Mouse (Mus musculus) retina, embryonic 14.5 days (tissue): Measurements from ENCODE around the gene Gm28042.

Source experiments
- DNase-seq: peaks from one replicate; pipeline ENCODE4 v3.0.0-alpha.2; 2015; ENCODE audit warnings: low spot score

Gm28042 gene

GRCm38 (mm10) chr2:120012924-120013323 lies 14.4 kb upstream of the Gm28042 start:
- DNase-seq: no peak

GRCm38 (mm10) chr2:120013831-120014486 lies 13.3 kb upstream of the Gm28042 start:
- no peak for DNase-seq

- DNase-seq: no peak
These were observed 11.4 kb upstream of the Gm28042 start for GRCm38 (mm10) chr2:120015882-120016281.

GRCm38 (mm10) chr2:120017599-120017998 lies 9.7 kb upstream of the Gm28042 start:
- DNase-seq: no peak

- no peak for DNase-seq
These were observed 3.0 kb upstream of the Gm28042 start for GRCm38 (mm10) chr2:120024337-120024736.

- DNase-seq: peak; percentile 22
These were observed 648 bp downstream of the Gm28042 start for GRCm38 (mm10) chr2:120027950-120028331.

DNA sequence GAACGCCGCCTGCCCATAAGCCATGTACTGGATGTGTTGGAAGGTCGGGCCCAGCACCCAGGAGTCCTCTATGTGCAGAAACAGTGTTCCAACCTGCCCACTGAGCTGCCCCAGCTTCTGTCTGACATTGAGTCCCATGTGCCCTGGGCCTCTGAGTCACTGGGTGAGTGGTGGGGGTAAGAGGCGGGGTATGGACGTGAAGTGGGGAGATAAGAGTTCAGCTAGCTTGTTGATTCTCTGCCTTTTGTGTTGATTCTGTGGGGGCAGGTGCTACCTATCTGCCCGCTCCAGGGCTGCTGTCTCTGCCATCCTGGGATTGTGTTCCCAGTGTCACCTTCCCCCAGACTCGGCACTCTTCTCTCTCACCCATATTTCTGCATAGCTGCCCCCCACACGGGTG lies 3.1 kb downstream of the Gm28042 start:
- DNase-seq: no peak

DNA sequence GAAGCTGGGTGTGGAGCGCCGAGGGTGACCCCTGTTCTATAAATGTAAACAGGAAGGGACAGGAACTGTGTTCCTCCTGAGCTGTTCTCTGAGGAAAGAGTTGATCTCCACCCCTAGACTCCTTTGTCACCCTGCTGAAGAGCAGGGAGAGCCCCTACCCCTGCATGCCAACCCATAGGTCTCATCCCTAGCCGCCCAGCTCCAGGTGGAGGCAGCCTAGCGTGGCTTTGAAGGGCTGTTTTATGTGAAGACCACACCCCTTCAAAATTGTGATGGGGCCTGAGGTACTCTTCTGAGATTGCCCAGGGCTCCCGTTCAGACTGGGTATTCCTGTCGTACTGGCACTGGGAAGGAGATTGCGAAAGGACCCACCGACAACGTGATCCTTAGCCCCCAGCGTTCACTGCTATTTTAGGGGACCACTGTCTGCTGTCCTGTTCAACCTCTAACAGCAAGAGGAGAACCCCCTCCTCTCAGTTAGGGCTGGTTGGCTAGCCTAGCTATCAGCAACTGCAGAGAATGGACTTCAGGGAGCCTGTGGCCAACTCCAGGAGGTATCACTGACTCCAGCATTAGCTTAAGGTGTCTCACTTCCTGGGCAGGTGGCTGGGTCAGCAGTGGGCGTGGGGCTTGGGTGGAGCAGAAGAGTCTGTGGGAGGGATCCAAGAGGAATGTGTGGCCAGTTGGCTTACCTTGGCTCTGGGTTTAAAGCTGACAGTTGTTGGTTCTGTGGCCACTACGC lies 5.6 kb downstream of the Gm28042 start, which contains the start of gene Pla2g4b:
Gene Pla2g4b, plus strand, starts transcription at position 692 of the 742 bp plus-strand sequence.
- DNase-seq: no peak

- DNase-seq: no peak
These were observed 6.4 kb downstream of the Gm28042 start for GRCm38 (mm10) chr2:120033726-120034125.

GRCm38 (mm10) chr2:120037744-120038143 lies 10.5 kb downstream of the Gm28042 start:
- DNase-seq: no peak

DNA sequence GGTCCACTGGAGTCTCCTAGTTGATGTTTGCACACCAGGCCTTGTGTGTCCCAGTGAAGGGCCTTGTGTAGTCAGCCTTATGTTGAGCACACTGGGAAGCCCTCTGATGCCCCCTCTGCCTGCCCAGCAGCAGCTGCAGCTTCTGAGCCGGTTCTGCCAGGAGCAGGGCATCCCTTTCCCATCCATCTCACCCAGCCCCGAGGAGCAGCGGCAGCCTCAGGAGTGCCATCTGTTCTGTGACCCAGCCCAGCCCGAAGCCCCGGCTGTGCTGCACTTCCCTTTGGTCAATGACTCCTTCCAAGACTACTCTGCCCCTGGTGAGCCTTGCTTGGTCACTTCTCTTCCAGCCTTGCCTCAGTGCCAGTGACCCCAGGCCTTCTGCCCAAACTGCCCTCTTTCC lies 13.7 kb downstream of the Gm28042 start:
- DNase-seq: no peak

GRCm38 (mm10) chr2:120044101-120044603 lies 16.9 kb downstream of the Gm28042 start:
- DNase-seq: no peak

DNA sequence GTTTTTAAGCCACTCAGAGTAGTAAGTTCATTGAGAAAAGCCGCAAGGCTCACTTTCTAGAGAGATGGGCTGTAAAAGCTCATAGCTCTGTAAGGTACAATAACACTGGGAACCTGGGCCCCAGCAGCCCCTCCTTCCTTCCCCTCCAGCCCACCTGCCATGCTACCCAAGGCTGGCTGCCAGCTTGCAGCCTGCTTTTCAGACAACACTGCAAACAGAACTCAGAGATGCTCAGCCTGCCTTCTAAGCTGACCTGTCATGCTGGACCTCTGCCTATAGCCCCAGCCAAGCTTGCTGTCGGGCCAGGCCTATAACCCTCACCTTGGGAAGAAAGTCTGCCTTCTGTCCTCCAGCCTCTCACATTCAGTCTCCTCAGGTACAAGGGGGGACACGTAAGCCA lies 17.4 kb downstream of the Gm28042 start:
- no peak for DNase-seq

- DNase-seq: no peak
These were observed 19.4 kb downstream of the Gm28042 start for GRCm38 (mm10) chr2:120046486-120047310.

- no peak for DNase-seq
These were observed 20.9 kb downstream of the Gm28042 start for GRCm38 (mm10) chr2:120048173-120048572.

- peak; percentile 63 for DNase-seq
These were observed 22.5 kb downstream of the Gm28042 start for GRCm38 (mm10) chr2:120049632-120050274.

DNA sequence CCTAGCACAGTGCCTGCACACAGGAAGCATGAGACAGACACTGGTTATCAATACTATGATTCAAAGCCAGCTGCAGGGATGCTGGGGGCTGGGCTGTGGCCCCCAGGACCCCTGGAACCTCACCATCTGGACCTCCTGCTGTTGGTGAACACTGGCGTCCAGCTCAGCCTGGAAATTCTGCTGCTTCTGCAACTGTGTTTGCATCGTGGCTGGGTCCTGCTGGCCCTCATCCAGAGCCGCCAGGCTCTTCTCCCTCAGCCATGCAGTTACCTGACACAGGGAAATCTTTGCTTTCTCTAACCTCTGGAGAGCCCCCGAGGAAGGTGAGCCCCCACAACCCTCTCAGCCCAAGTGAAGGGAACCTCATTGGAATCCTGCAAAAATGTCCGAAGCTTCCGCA lies 24.1 kb downstream of the Gm28042 start:
- DNase-seq: no peak

DNA sequence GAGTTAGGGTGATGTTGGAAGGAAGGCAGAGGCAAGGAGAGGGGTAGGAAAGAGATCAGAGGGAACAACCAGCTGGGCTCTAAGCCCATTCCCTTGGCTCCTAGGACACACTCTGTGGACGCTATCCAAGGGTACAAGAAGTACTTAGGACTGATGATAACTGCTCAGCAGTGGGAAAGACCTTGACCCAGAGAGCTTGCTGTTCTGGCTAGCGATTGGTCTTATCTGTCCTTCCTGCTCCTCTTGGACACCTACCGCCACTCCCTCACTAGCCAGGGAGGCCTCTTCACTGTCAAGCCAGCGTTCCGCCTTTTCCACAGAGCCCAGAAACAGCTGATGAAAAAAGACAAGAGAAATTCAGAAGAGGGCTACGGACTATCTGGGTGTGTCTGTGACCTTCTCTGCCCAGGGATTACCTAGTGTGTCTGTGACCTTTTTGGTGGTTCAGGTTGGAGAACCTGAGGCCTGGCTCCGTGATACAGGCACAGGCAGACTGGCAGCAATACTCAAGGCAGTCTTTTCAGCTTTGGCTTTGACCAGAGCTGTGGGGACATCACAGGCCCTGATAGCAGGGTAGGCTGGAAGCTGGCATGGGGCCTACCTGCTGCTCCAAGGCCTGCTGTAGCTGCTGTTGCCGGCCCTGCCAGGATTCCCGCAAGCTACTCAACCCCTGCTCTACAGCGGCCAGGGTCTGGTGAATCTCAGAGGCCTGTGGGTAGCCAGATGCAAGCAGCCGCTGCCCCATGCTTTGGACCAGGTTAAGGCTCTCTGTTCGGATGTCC lies 27.7 kb downstream of the Gm28042 start:
- no peak for DNase-seq

DNA sequence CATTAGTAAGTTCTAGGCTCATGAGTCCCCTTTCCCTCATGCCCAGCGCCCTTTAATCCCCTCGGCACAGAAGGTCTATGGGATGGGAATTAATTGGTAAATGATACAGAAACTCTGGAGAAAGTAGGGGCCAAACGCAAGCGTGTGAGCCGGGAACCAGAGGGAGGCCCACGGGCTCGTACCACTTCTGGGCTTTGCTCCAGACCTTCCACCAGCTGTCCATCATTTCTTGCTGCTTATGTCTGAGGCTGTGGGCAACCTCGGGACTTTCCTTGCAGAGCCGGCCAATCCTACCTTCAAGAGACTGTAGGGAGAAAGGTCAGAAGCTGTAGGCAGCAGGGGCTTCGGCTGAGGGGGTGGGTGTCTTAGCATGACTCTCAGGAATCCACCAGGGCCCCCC lies 28.6 kb downstream of the Gm28042 start:
- DNase-seq: no peak

DNA sequence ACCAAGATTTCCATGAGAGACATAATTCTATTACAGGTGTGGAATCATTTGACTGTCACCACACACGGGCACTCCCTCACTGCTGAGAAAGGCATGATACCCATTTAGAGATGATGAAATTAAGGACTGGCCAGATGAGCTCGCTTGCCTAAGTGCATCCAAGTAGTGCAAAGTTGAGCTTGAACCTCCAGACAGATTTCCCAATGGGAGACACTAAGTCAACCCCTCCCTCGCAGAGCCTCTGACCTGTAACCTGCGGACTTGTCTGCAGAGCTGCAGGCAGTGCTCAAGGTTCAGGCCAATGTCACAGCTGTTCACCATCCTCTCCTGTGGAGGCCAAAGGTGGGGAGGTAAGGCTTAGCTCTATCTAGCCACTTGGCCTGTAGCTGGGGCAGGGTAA lies 31.5 kb downstream of the Gm28042 start:
- no peak for DNase-seq

DNA sequence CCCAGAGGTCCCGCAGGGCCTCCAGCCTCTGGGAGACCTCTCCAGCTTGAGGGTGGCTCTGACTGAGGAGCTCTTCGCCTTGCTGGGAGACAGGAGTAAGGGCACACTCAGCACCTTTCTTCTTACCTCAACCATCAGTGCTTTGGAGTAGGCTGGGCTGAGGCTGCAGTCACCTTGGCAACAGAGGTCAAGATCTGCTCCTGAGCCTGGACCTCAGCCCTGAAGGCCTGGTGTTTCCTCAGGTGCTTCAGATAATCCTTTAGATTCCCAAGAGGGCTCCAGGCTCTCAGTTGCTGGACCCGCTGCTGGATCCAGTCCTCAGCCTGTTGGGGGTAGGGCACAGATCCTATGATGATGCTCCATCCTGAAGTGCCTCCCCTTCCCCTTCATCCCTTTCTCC lies 32.2 kb downstream of the Gm28042 start:
- no peak for DNase-seq
